Mouse (Mus musculus) embryonic facial prominence, embryonic 14.5 days (tissue): ENCODE data around the gene Cops8. TPM values are rescaled to one million over a fixed set of nuclear protein-coding genes. Genes with fewer than 3 reads are reported as not detected.

Experiments
- ATAC-seq: fragments of 200-750 bp; cut with Nextera tagmentation; 2 replicates; pipeline ENCODE4 v1.8.0; 2017; ENCODE audit warnings: low read depth, moderate number of reproducible peaks, moderate TSS enrichment
- DNase-seq: peaks from one replicate; pipeline ENCODE4 v3.0.0-alpha.2; 2015; ENCODE audit warnings: low spot score
- H3K27ac ChIP-seq: fragments of 300-500 bp; sonication (generic); replicated peaks from 2 replicates; pipeline ENCODE4 v1.5.1; 2014; ENCODE audit warnings: low read depth, mild to moderate bottlenecking, low read length, moderate library complexity
- H3K27me3 ChIP-seq: fragments of 300-500 bp; sonication (generic); replicated peaks from 2 replicates; pipeline ENCODE4 v1.6.1; 2014; ENCODE audit warnings: low read length; ENCODE audit not compliant: control insufficient read depth, insufficient read depth
- H3K36me3 ChIP-seq: fragments of 300-500 bp; sonication (generic); 2 replicates; pipeline ENCODE4 v1.6.1; 2014; ENCODE audit warnings: low read length, mixed read lengths; ENCODE audit not compliant: control insufficient read depth, insufficient read depth
- H3K4me1 ChIP-seq: fragments of 300-500 bp; sonication (generic); 2 replicates; pipeline ENCODE4 v1.6.1; 2014; ENCODE audit warnings: antibody characterized with exemption, low read length; ENCODE audit not compliant: control insufficient read depth, insufficient read depth
- H3K4me2 ChIP-seq: fragments of 300-500 bp; sonication (generic); 2 replicates; pipeline ENCODE4 v1.6.1; 2014; ENCODE audit warnings: low read depth, mild to moderate bottlenecking, low read length, moderate library complexity, mixed read lengths
- H3K4me3 ChIP-seq: fragments of 300-500 bp; sonication (generic); 2 replicates; pipeline ENCODE4 v1.5.1; 2014; ENCODE audit warnings: low read depth, mild to moderate bottlenecking, low read length
- H3K9ac ChIP-seq: fragments of 300-500 bp; sonication (generic); 2 replicates; pipeline ENCODE4 v1.6.1; 2014; ENCODE audit warnings: low read depth, mild to moderate bottlenecking, low read length, moderate library complexity, mixed read lengths
- H3K9me3 ChIP-seq: fragments of 300-500 bp; sonication (generic); 2 replicates; pipeline ENCODE4 v1.6.1; 2016; ENCODE audit warnings: low read length; ENCODE audit not compliant: control insufficient read depth
- WGBS: fragments of 180-500 bp; shearing (Covaris S2); extraction: QIAGEN DNeasy Blood & Tissue Kit; methylation state at CpG from one replicate; pipeline ENCODE4 v1.1.7; 2014; 5-methylcytosine and 5-hydroxymethylcytosine counted together
- polyA plus RNA-seq: library from polyadenylated mRNA; unstranded; fragments of >200 nt; fragmentation: Nextera tagmentation; extraction: Ambion mirVana; gene quantifications from 2 replicates; pipeline ENCODE4 v1.2.1, GENCODE M21; 2014

Gene Cops8
- polyA plus RNA-seq, 1 experiment from 2014 or later: 141 TPM

DNA sequence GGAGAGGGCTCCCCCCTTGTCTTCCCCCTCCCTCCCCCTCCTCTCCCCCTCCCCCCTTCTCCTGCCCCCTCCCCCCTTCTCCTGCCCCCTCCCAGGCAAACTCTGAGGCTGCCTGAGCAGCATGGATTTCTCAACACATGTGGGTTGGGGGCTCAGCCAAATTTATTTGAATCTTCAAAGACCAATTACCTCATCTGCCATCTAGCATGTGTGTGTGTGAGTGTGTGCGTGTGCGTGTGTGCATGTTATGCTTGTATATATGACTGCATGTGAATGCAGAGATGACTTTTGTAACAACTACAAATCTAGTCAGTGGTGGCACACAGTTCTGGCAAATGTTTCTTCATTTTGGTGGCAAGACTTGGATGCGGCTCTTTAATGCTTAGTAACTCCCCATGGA is 55.8 kb downstream of the Cops8 start:
- peaks cover 16% of the 10 kb centered on the region; the same call in 1 of the 2 replicates for H3K4me1 ChIP-seq
- peak; percentile 79 for DNase-seq
- H3K9me3 ChIP-seq: no peaks in the 10 kb centered on the region
- no peak overlapping the region for H3K4me2 ChIP-seq
- no peak overlapping the region for H3K27ac ChIP-seq
- WGBS: 79% methylated on average over 3 of the region's 3 CpGs
- no peaks in the 10 kb centered on the region for H3K27me3 ChIP-seq
- H3K9ac ChIP-seq: no peak overlapping the region
- ATAC-seq: no peak
- H3K4me3 ChIP-seq: no peak overlapping the region
- no peaks in the 10 kb centered on the region for H3K36me3 ChIP-seq

- Histone ChIP-seq H3K9ac (no peak overlapping the region), H3K27me3 (no peaks in the 10 kb centered on the region), H3K27ac (no peak overlapping the region), H3K4me1 (peaks cover 16% of the 10 kb centered on the region; the same call in 1 of the 2 replicates), H3K4me3 (no peak overlapping the region), H3K4me2 (no peak overlapping the region), H3K36me3 (no peaks in the 10 kb centered on the region), H3K9me3 (no peaks in the 10 kb centered on the region)
- no peak for ATAC-seq
- no peak for DNase-seq
- WGBS: 76% methylated on average over 7 of the region's 7 CpGs
Observed at GRCm38 (mm10) chr1:90660150-90660549, 57.4 kb downstream of the Cops8 start.

DNA sequence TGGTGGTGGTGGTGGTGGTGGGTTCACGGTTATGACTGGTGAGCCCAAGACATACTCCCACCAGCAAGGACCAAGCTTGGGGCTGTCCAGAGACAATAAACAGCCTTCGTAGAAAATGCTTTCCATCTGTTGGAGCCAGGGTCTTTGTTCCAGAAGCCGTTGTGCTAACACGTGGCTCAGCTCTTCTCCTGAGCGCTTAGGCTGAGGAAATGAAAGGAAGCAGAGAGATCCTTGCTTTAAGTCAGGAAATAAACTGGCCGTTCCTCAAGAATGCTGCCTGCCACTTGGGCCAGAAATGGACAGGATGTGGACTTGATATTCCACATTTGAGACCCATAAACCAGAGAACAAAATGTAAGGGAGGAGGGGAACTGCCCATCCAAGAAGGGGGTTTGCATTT is 59.7 kb downstream of the Cops8 start:
- H3K4me1 ChIP-seq: peaks cover 11% of the 10 kb centered on the region; the same call in 1 of the 2 replicates
- no peak overlapping the region for H3K4me3 ChIP-seq
- 52% methylated on average over 6 of the region's 6 CpGs for WGBS
- no peaks in the 10 kb centered on the region for H3K27me3 ChIP-seq
- H3K9ac ChIP-seq: no peak overlapping the region
- DNase-seq: peak; percentile 76
- no peaks in the 10 kb centered on the region for H3K36me3 ChIP-seq
- H3K4me2 ChIP-seq: no peak overlapping the region
- ATAC-seq: 0 out of 2 replicates have a peak, but pooled peaks have one; percentile 41
- no peaks in the 10 kb centered on the region for H3K9me3 ChIP-seq
- peak overlapping the region; percentile 70 for H3K27ac ChIP-seq

Other genes starting within 250 kb of the Cops8 start
- 262 and 324 TPM in 2 replicates for gene Col6a3, start 241.0 kb downstream of the Cops8 start, polyA plus RNA-seq